Mouse (Mus musculus): ENCODE measurements around the gene Hoxb8. TPM values are rescaled to one million over a fixed set of nuclear protein-coding genes. Genes with fewer than 3 reads are reported as not detected.

Hoxb8 gene
- polyA plus RNA-seq, 1 experiment from 2014 or later = 1.4 TPM

DNA sequence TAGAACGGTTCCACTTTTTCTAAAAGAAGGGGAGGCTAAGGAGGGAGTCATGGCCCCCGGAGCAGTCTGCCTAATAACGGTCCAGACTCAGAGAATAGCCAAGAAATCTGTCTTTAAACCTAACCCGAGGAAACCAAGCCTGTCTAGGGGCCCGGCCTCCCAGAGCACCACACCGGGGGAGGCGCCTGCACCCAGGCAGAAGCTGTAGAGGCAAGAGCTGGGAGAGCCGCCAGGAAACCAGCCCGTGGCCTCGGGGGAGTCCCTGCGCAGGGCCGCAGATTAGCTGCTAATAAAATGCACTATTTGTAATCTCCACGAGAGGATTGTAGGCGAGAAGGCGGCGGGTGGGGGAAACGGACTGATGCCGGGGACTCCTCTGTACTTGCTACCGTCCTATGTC lies 11.8 kb upstream of the Hoxb8 start:
- under 1% methylated on average over 19 of the region's 19 CpGs for WGBS

DNA sequence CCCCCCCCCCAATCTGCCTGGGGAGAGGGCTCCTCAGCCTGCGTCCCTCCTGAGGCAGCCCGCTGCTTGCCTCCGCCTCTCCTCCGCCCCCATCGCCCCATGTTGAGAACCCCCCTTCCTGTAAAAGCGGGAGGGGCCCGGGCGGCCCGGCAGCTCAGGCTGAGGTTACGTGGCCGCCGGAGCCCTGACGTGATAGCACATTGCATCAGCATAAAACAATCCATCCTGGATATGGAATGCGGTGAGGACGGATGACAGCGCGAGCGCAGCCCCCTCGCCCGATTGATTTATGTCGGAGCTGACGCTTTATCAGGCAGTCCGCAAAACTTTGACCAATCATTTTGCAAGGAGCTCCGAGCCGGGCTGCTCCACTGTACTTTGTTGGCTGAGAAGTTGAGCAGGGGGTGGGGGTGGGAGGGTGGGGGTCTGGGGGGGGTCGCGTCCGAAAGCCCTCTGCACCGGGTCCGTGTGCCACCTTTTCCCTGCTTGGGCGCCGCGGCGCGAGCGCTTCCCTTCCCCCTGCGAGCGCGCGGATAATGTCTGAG lies 10.6 kb upstream of the Hoxb8 start, which contains the start of gene Hoxb9:
Gene Hoxb9 (plus strand): TSS at position 462 of the 545 bp plus-strand sequence.
- peaks cover 99% of the 10 kb centered on the region for H3K27me3 ChIP-seq (ENCODE audit: insufficient read depth, low read length)
- H3K36me3 ChIP-seq (ENCODE audit: insufficient read depth) = no peaks in the 10 kb centered on the region
- H3K9ac ChIP-seq = peak within 1 kb of the TSS; percentile 20; the same call in 1 of the 2 replicates
- DNase-seq = no peak
- H3K9me3 ChIP-seq (ENCODE audit: low read depth, low read length) = no peaks in the 10 kb centered on the region
- TF ChIP-seq CTCF (IDR thresholded peaks at IDR 0.05; ENCODE audit: low read depth) = no peak
- H3K4me1 ChIP-seq (ENCODE audit: insufficient read depth) = no peaks in the 10 kb centered on the region
- WGBS = under 1% methylated on average over 40 of the region's 40 CpGs
- ATAC-seq (ENCODE audit: insufficient read depth) = peak; percentile 22; the same call in 1 of the 2 replicates
- peak within 1 kb of the TSS; percentile 35 for H3K4me3 ChIP-seq (ENCODE audit: low read depth, low read length)
- peak within 1 kb of the TSS; percentile 57 for H3K4me2 ChIP-seq
- H3K27ac ChIP-seq (ENCODE audit: low read depth) = no peak within 1 kb of the TSS

More for the DNA sequence above, 11.8 kb upstream of the Hoxb8 start:
- Histone ChIP-seq H3K27ac (ENCODE audit: low read depth) (no peak overlapping the region), H3K9me3 (ENCODE audit: low read depth, low read length) (no peaks in the 10 kb centered on the region), H3K4me3 (ENCODE audit: low read depth, low read length) (no peak overlapping the region), H3K27me3 (ENCODE audit: insufficient read depth, low read length) (peaks cover 99% of the 10 kb centered on the region), H3K4me1 (ENCODE audit: insufficient read depth) (no peaks in the 10 kb centered on the region), H3K4me2 (no peak overlapping the region), H3K9ac (no peak overlapping the region), H3K36me3 (ENCODE audit: insufficient read depth) (no peaks in the 10 kb centered on the region)
- ATAC-seq (ENCODE audit: insufficient read depth) (no peak), DNase-seq (peak; percentile 63)
- no peak for TF ChIP-seq CTCF (IDR thresholded peaks at IDR 0.05; ENCODE audit: low read depth)

DNA sequence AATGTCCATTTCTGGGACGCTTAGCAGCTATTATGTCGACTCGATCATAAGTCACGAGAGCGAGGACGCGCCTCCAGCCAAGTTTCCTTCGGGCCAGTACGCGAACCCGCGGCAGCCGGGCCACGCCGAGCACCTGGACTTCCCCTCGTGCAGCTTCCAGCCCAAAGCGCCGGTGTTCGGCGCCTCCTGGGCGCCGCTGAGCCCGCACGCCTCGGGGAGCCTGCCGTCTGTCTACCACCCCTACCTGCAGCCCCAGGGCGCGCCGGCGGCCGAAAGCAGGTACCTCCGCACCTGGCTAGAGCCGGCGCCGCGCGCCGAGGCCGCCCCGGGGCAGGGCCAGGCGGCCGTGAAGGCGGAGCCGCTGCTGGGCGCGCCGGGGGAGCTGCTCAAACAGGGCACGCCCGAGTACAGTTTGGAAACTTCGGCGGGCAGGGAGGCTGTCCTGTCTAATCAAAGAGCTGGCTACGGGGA lies 10.1 kb upstream of the Hoxb8 start:
- peak overlapping the region; percentile 35 for H3K4me3 ChIP-seq (ENCODE audit: low read depth, low read length)
- H3K36me3 ChIP-seq (ENCODE audit: insufficient read depth) = no peaks in the 10 kb centered on the region
- no peaks in the 10 kb centered on the region for H3K9me3 ChIP-seq (ENCODE audit: low read depth, low read length)
- DNase-seq (no peak), ATAC-seq (ENCODE audit: insufficient read depth) (peak; percentile 32; the same call in 1 of the 2 replicates)
- H3K9ac ChIP-seq = no peak overlapping the region
- TF ChIP-seq CTCF (IDR thresholded peaks at IDR 0.05; ENCODE audit: low read depth) = no peak
- H3K27me3 ChIP-seq (ENCODE audit: insufficient read depth, low read length) = peaks cover 99% of the 10 kb centered on the region
- H3K27ac ChIP-seq (ENCODE audit: low read depth) = no peak overlapping the region
- no peaks in the 10 kb centered on the region for H3K4me1 ChIP-seq (ENCODE audit: insufficient read depth)
- peak overlapping the region; percentile 57 for H3K4me2 ChIP-seq
- under 1% methylated on average over 52 of the region's 52 CpGs for WGBS

DNA sequence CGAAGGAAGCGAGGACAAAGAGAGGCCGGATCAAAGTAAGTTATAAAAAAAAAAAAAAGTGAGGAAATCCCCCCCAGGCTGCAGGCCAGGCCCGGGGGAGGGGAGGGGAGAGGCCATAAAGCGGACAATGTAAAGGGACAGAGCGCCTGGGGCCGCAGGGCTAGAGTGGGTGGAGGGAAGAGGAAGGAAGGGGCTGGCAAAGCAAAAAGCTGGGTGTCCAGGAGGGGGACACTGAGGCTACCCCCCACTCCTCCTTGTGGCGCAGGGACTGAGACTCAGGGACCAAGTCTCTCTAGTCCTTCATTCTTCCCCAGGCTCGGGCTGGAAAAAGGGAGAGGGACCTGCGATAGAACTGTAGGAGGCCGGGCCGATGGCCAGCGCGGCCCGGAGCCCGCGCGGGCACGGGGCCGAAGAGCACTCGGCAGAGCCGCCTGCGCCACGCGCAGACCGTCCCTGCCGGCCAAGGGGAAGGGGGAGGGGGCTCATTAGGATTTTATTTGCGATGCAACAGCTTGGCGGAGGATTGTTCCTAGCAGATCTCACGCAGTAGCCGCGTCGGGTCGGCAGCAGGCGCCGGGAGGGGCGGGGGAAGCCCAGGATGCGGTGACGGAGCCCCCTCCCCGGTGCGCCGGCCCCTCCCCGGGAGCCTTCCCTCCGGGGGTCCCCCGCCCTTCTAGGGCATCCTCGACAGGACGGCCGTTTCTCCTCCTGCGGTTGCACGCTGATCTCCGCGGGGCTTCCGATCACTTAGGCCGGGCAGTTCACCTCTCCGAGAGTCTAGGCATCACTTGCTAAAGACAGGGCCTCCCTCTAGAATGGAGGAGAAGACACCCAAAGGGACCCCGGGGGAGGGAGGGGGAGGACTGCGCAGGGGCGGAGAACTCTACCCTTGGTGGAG lies 9.4 kb upstream of the Hoxb8 start:
- H3K27ac ChIP-seq (ENCODE audit: low read depth) = no peak overlapping the region
- no peak for DNase-seq
- H3K36me3 ChIP-seq (ENCODE audit: insufficient read depth) = no peaks in the 10 kb centered on the region
- under 1% methylated on average over 57 of the region's 58 CpGs for WGBS
- TF ChIP-seq CTCF (IDR thresholded peaks at IDR 0.05; ENCODE audit: low read depth) = no peak
- peak overlapping the region; percentile 20; the same call in 1 of the 2 replicates for H3K9ac ChIP-seq
- H3K4me3 ChIP-seq (ENCODE audit: low read depth, low read length) = peak overlapping the region; percentile 35
- ATAC-seq (ENCODE audit: insufficient read depth) = peak; percentile 46; the same call in 1 of the 2 replicates
- H3K27me3 ChIP-seq (ENCODE audit: insufficient read depth, low read length) = peaks cover 99% of the 10 kb centered on the region
- H3K4me2 ChIP-seq = peak overlapping the region; percentile 57
- no peaks in the 10 kb centered on the region for H3K9me3 ChIP-seq (ENCODE audit: low read depth, low read length)
- H3K4me1 ChIP-seq (ENCODE audit: insufficient read depth) = no peaks in the 10 kb centered on the region

DNA sequence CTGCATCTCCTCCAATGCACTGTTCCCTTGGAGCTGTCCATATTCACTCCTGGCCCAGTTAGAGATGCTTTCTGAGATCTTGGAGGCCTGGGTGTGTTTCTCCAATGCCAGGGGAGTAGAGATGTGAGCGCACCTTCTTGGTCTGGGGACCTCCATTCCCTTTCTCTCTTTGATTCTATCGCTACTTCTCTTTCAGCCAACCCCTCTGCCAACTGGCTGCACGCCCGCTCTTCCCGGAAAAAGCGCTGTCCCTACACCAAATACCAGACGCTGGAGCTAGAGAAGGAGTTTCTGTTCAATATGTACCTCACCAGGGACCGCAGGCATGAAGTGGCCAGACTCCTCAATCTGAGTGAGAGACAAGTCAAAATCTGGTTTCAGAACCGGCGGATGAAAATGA lies 7.3 kb upstream of the Hoxb8 start:
- ATAC-seq (ENCODE audit: insufficient read depth) (no peak), DNase-seq (no peak)
- H3K9me3 ChIP-seq (ENCODE audit: low read depth, low read length) = no peaks in the 10 kb centered on the region
- no peak overlapping the region for H3K4me3 ChIP-seq (ENCODE audit: low read depth, low read length)
- no peak for TF ChIP-seq CTCF (IDR thresholded peaks at IDR 0.05; ENCODE audit: low read depth)
- no peaks in the 10 kb centered on the region for H3K4me1 ChIP-seq (ENCODE audit: insufficient read depth)
- 5% methylated on average over 10 of the region's 10 CpGs for WGBS
- no peak overlapping the region for H3K9ac ChIP-seq
- no peak overlapping the region for H3K4me2 ChIP-seq
- H3K27me3 ChIP-seq (ENCODE audit: insufficient read depth, low read length) = peaks cover 98% of the 10 kb centered on the region
- no peaks in the 10 kb centered on the region for H3K36me3 ChIP-seq (ENCODE audit: insufficient read depth)
- no peak overlapping the region for H3K27ac ChIP-seq (ENCODE audit: low read depth)

DNA sequence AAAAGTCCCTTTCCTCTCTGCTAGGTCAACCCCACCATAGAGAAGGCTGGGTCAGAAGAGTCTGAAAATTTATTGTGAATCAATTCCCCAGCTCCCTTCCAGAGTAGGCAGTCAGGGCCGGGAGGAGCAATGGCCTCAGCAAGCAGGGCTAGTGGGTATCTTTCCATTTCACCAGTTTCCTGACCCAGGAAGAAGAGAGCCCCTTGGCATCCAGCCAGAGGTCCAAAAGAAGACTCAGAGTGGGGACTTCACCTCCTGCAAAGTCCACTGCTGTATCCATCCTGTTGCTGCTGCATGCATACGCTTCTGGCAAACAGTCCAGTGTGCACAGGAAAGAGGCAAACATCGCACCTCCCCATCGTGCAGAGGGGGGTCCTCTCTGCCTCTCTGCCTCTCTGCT lies 5.8 kb upstream of the Hoxb8 start:
- no peak overlapping the region for H3K9ac ChIP-seq
- no peak for DNase-seq

More for the DNA sequence above, 5.8 kb upstream of the Hoxb8 start:
- Histone ChIP-seq H3K27ac (ENCODE audit: low read depth) (no peak overlapping the region), H3K4me2 (no peak overlapping the region), H3K4me1 (ENCODE audit: insufficient read depth) (no peaks in the 10 kb centered on the region), H3K4me3 (ENCODE audit: low read depth, low read length) (no peak overlapping the region), H3K36me3 (ENCODE audit: insufficient read depth) (no peaks in the 10 kb centered on the region), H3K9me3 (ENCODE audit: low read depth, low read length) (no peaks in the 10 kb centered on the region), H3K27me3 (ENCODE audit: insufficient read depth, low read length) (peaks cover 96% of the 10 kb centered on the region)
- ATAC-seq (ENCODE audit: insufficient read depth) = no peak
- TF ChIP-seq CTCF (IDR thresholded peaks at IDR 0.05; ENCODE audit: low read depth) = no peak
- 9% methylated on average over 4 of the region's 4 CpGs for WGBS
